Mouse (Mus musculus) forebrain, embryonic 14.5 days (tissue): ENCODE results near the gene Gpc3. TPM values are rescaled to one million over a fixed set of nuclear protein-coding genes. Genes with fewer than 3 reads are reported as not detected.

Source experiments
- ATAC-seq: fragments of 200-750 bp; cut with Nextera tagmentation; 2 replicates; pipeline ENCODE4 v1.8.0; 2017; ENCODE audit warnings: mild to moderate bottlenecking, moderate library complexity
- DNase-seq: peaks from one replicate; pipeline ENCODE4 v3.0.0-alpha.2; 2015; ENCODE audit warnings: low spot score
- H3K27ac ChIP-seq: fragments of 300-500 bp; sonication (generic); 2 replicates; pipeline ENCODE4 v1.5.1; 2014; ENCODE audit warnings: low read depth, mild to moderate bottlenecking, control low read depth, low read length, moderate library complexity
- H3K27me3 ChIP-seq: fragments of 300-500 bp; sonication (generic); replicated peaks from 2 replicates; pipeline ENCODE4 v1.6.1; 2014; ENCODE audit warnings: low read length, control low read depth, mixed read lengths; ENCODE audit not compliant: control insufficient read depth, insufficient read depth
- H3K36me3 ChIP-seq: fragments of 300-500 bp; sonication (generic); 2 replicates; pipeline ENCODE4 v1.6.1; 2014; ENCODE audit warnings: low read length, control low read depth; ENCODE audit not compliant: control insufficient read depth, insufficient read depth
- H3K4me1 ChIP-seq: fragments of 300-500 bp; sonication (generic); 2 replicates; pipeline ENCODE4 v1.6.1; 2014; ENCODE audit warnings: antibody characterized with exemption, low read length, control low read depth; ENCODE audit not compliant: control insufficient read depth, insufficient read depth
- H3K4me2 ChIP-seq: fragments of 300-500 bp; sonication (generic); 2 replicates; pipeline ENCODE4 v1.6.1; 2014; ENCODE audit warnings: mild to moderate bottlenecking, control low read depth, low read length
- H3K4me3 ChIP-seq: fragments of 300-500 bp; sonication (generic); 2 replicates; pipeline ENCODE4 v1.5.1; 2014; ENCODE audit warnings: low read depth, low read length, control low read depth
- H3K9ac ChIP-seq: fragments of 300-500 bp; sonication (generic); 2 replicates; pipeline ENCODE4 v1.6.1; 2014; ENCODE audit warnings: mild to moderate bottlenecking, low read length, control low read depth, moderate library complexity
- H3K9me3 ChIP-seq: fragments of 300-500 bp; sonication (generic); replicated peaks from 2 replicates; pipeline ENCODE4 v1.6.1; 2016; ENCODE audit warnings: low read length, control low read depth, mixed read lengths; ENCODE audit not compliant: control insufficient read depth
- WGBS: fragments of 180-500 bp; shearing (Covaris S2); extraction: QIAGEN DNeasy Blood & Tissue Kit; methylation state at CpG from one replicate; pipeline ENCODE4 v1.1.7; 2014; 5-methylcytosine and 5-hydroxymethylcytosine counted together
- polyA plus RNA-seq: library from polyadenylated mRNA; unstranded; fragments of >200 nt; fragmentation: Nextera tagmentation; extraction: Ambion mirVana; gene quantifications from 2 replicates; pipeline ENCODE4 v1.2.1, GENCODE M21; 2014

Gpc3 gene
- polyA plus RNA-seq, 1 experiment from 2014 or later = 51.2 TPM

- Histone ChIP-seq H3K27ac (no peak overlapping the region), H3K36me3 (no peaks in the 10 kb centered on the region), H3K9me3 (no peaks in the 10 kb centered on the region), H3K9ac (no peak overlapping the region), H3K4me1 (no peaks in the 10 kb centered on the region), H3K4me2 (no peak overlapping the region), H3K4me3 (no peak overlapping the region), H3K27me3 (no peaks in the 10 kb centered on the region)
- DNase-seq (peak; percentile 43), ATAC-seq (peak; percentile 34; the same call in 1 of the 2 replicates)
- WGBS = 45% methylated on average over 3 of the region's 3 CpGs
Observed at GRCm38 (mm10) chrX:52412936-52413335, 200.8 kb downstream of the Gpc3 start.

GRCm38 (mm10) chrX:52401188-52401587 lies 212.6 kb downstream of the Gpc3 start:
- ATAC-seq = no peak
- 91% methylated on average over 2 of the region's 2 CpGs for WGBS
- Histone ChIP-seq H3K36me3 (no peaks in the 10 kb centered on the region), H3K4me1 (no peaks in the 10 kb centered on the region), H3K9ac (no peak overlapping the region), H3K4me3 (no peak overlapping the region), H3K9me3 (no peaks in the 10 kb centered on the region), H3K4me2 (no peak overlapping the region), H3K27ac (no peak overlapping the region), H3K27me3 (no peaks in the 10 kb centered on the region)
- DNase-seq = no peak

- H3K9me3 ChIP-seq = no peaks in the 10 kb centered on the region
- H3K4me3 ChIP-seq = no peak overlapping the region
- 49% methylated on average over 3 of the region's 3 CpGs for WGBS
- H3K36me3 ChIP-seq = no peaks in the 10 kb centered on the region
- ATAC-seq (no peak), DNase-seq (no peak)
- H3K27me3 ChIP-seq = no peaks in the 10 kb centered on the region
- H3K27ac ChIP-seq = no peak overlapping the region
- no peak overlapping the region for H3K9ac ChIP-seq
- H3K4me2 ChIP-seq = no peak overlapping the region
- H3K4me1 ChIP-seq = no peaks in the 10 kb centered on the region
Observed at GRCm38 (mm10) chrX:52375129-52375528, 238.6 kb downstream of the Gpc3 start.

GRCm38 (mm10) chrX:52374209-52374608 lies 239.5 kb downstream of the Gpc3 start:
- no peaks in the 10 kb centered on the region for H3K4me1 ChIP-seq
- no peaks in the 10 kb centered on the region for H3K27me3 ChIP-seq
- no peaks in the 10 kb centered on the region for H3K36me3 ChIP-seq
- ATAC-seq = no peak
- H3K4me2 ChIP-seq = no peak overlapping the region
- H3K9ac ChIP-seq = no peak overlapping the region
- WGBS = 79% methylated on average over 14 of the region's 14 CpGs
- no peak overlapping the region for H3K4me3 ChIP-seq
- no peaks in the 10 kb centered on the region for H3K9me3 ChIP-seq
- no peak overlapping the region for H3K27ac ChIP-seq
- no peak for DNase-seq

GRCm38 (mm10) chrX:52372436-52372835 lies 241.3 kb downstream of the Gpc3 start:
- DNase-seq = no peak
- Histone ChIP-seq H3K9me3 (no peaks in the 10 kb centered on the region), H3K4me1 (peaks cover 2% of the 10 kb centered on the region; the same call in 1 of the 2 replicates), H3K9ac (no peak overlapping the region), H3K27ac (no peak overlapping the region), H3K27me3 (no peaks in the 10 kb centered on the region), H3K4me3 (no peak overlapping the region), H3K36me3 (no peaks in the 10 kb centered on the region), H3K4me2 (no peak overlapping the region)
- 88% methylated on average over 5 of the region's 5 CpGs for WGBS
- no peak for ATAC-seq

- ATAC-seq (peak; percentile 79), DNase-seq (peak; percentile 82)
- no peak overlapping the region for H3K9ac ChIP-seq
Observed at GRCm38 (mm10) chrX:52369938-52370758, 243.6 kb downstream of the Gpc3 start.

GRCm38 (mm10) chrX:52369304-52369937 lies 244.3 kb downstream of the Gpc3 start:
- Histone ChIP-seq H3K27ac (peak overlapping the region; percentile 58; the same call in 1 of the 2 replicates), H3K4me2 (peak overlapping the region; percentile 39), H3K9ac (no peak overlapping the region), H3K27me3 (no peaks in the 10 kb centered on the region), H3K4me3 (no peak overlapping the region), H3K36me3 (no peaks in the 10 kb centered on the region), H3K9me3 (no peaks in the 10 kb centered on the region), H3K4me1 (peaks cover 5% of the 10 kb centered on the region; the same call in 1 of the 2 replicates)
- peak; percentile 78 for ATAC-seq
- peak; percentile 62 for DNase-seq
- WGBS = 26% methylated on average over 6 of the region's 6 CpGs

More at GRCm38 (mm10) chrX:52369938-52370758, 243.6 kb downstream of the Gpc3 start:
- Histone ChIP-seq H3K4me2 (peak overlapping the region; percentile 39), H3K27ac (peak overlapping the region; percentile 60; the same call in 1 of the 2 replicates), H3K36me3 (no peaks in the 10 kb centered on the region), H3K27me3 (no peaks in the 10 kb centered on the region), H3K9me3 (no peaks in the 10 kb centered on the region), H3K4me1 (peaks cover 5% of the 10 kb centered on the region; the same call in 1 of the 2 replicates), H3K4me3 (no peak overlapping the region)
- WGBS = 30% methylated on average over 8 of the region's 8 CpGs

- H3K9ac ChIP-seq = no peak overlapping the region
- no peaks in the 10 kb centered on the region for H3K9me3 ChIP-seq
- peak; percentile 65 for DNase-seq
- H3K27me3 ChIP-seq = no peaks in the 10 kb centered on the region
- H3K4me1 ChIP-seq = peaks cover 5% of the 10 kb centered on the region; the same call in 1 of the 2 replicates
- H3K36me3 ChIP-seq = no peaks in the 10 kb centered on the region
- no peak for ATAC-seq
- 43% methylated on average over 5 of the region's 5 CpGs for WGBS
- no peak overlapping the region for H3K27ac ChIP-seq
- no peak overlapping the region for H3K4me2 ChIP-seq
- no peak overlapping the region for H3K4me3 ChIP-seq
Observed at GRCm38 (mm10) chrX:52366826-52367225, 246.9 kb downstream of the Gpc3 start.

- Histone ChIP-seq H3K4me3 (no peak overlapping the region), H3K9ac (no peak overlapping the region), H3K36me3 (no peaks in the 10 kb centered on the region), H3K27me3 (no peaks in the 10 kb centered on the region), H3K27ac (no peak overlapping the region), H3K4me2 (no peak overlapping the region), H3K9me3 (no peaks in the 10 kb centered on the region), H3K4me1 (peaks cover 5% of the 10 kb centered on the region; the same call in 1 of the 2 replicates)
- 80% methylated on average over 10 of the region's 10 CpGs for WGBS
- no peak for DNase-seq
- no peak for ATAC-seq
Observed at GRCm38 (mm10) chrX:52365790-52366189, 248.0 kb downstream of the Gpc3 start.
